31 mouse cellular contexts compared by ENCODE assay signal in the genomic region with DNA sequence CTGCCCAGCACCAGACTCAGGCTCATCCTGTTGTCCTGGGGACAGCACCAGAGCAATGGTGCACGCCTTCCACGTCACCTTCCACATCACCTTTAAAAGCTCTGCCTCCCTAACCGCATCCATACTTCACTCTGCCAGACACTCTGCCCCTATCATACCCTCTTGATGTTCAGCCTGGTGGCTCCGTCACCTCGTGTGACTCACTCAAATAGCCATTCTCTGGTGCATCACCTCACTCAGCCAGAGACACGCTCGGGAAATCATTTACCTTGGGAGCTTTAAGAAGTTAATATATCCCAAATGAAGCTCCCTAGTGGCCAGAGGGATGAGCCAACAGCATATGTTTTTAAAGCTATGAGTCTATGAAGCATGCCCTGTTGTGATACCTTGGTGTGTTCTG. TPM values are rescaled to one million over a fixed set of nuclear protein-coding genes. Genes with fewer than 3 reads are reported as not detected.
DNase-seq lines count a peak whose midpoint lies in the region; ATAC-seq and TF ChIP-seq lines count a peak whose summit lies in the region.
"Had no signal": no experiment of that assay in that cellular context is flagged by ENCODE, and none has a peak within 500 bp of the region (broad histone marks: within the 10 kb centered on the region; RNA-seq: fewer than 3 reads in every experiment).

No protein-coding gene starts in this region.

- H3K27me3 ChIP-seq in kidney, embryonic 14.5 days (ENCODE audit: control insufficient read depth, insufficient read depth, low read length) = no peaks in the 10 kb centered on the region
- H3K27me3 ChIP-seq: forebrain, embryonic 12.5 days; hindbrain, embryonic 12.5 days; intestine, embryonic 15.5 days; limb, embryonic 13.5 days; liver, embryonic 13.5 days; midbrain, embryonic 15.5 days; stomach, embryonic 15.5 days had no signal

- H3K9ac ChIP-seq in kidney, embryonic 14.5 days (ENCODE audit: low read depth, low read length) = no peak overlapping the region
- H3K9ac ChIP-seq: forebrain, embryonic 12.5 days; forebrain, postnatal 0 days; hindbrain, embryonic 12.5 days; intestine, embryonic 15.5 days; limb, embryonic 13.5 days; liver, embryonic 13.5 days; midbrain, embryonic 15.5 days; stomach, embryonic 15.5 days had no signal

- H3K9me3 ChIP-seq in kidney, embryonic 14.5 days (ENCODE audit: control insufficient read depth, low read length) = no peaks in the 10 kb centered on the region
- H3K9me3 ChIP-seq: forebrain, embryonic 12.5 days; hindbrain, embryonic 12.5 days; intestine, embryonic 15.5 days; limb, embryonic 13.5 days; liver, embryonic 13.5 days; midbrain, embryonic 15.5 days; stomach, embryonic 15.5 days had no signal

- peaks cover 10% of the 10 kb centered on the region for H3K36me3 ChIP-seq in kidney, embryonic 14.5 days (ENCODE audit: control insufficient read depth, insufficient read depth, low read length)
- H3K36me3 ChIP-seq: intestine, embryonic 15.5 days had no signal

- WGBS in kidney, embryonic 14.5 days = 87% methylated on average over 7 of the region's 7 CpGs

- H3K4me1 ChIP-seq in kidney, embryonic 14.5 days (ENCODE audit: control insufficient read depth, insufficient read depth, low read length) = no peaks in the 10 kb centered on the region
- H3K4me1 ChIP-seq: forebrain, embryonic 12.5 days; hindbrain, embryonic 12.5 days; intestine, embryonic 15.5 days; limb, embryonic 13.5 days; stomach, embryonic 15.5 days had no signal

- DNase-seq in kidney, adult 11 months = peak; percentile 65
- no peak for DNase-seq in kidney, adult 9 months
- DNase-seq in kidney, adult 18-20 months = peak; percentile 35
- DNase-seq in kidney, postnatal 14 days = peak; percentile 62
- no peak for DNase-seq in urinary bladder, postnatal 4 days (ENCODE audit: low spot score in 2 of 2)
- no peak for DNase-seq in left cerebral cortex, adult 2 months (ENCODE audit: extremely low spot score in 1 of 2, low spot score in 2 of 2)
- DNase-seq: B cell, adult 2 months; cerebellum, adult 9-10 months; cerebellum, postnatal 36 days; forebrain, postnatal 0 days; heart, postnatal 14 days; liver, embryonic 13.5 days; lung, adult 18-20 months; right cerebral cortex, postnatal 25 days had no signal

- peak; percentile 52; the same call in 1 of the 2 replicates for ATAC-seq in kidney, embryonic 14.5 days (ENCODE audit: low FRiP score, low TSS enrichment)
- ATAC-seq: activated CD4-positive, CD25-positive, alpha-beta regulatory T cell, adult 4 months; forebrain, postnatal 0 days; hindbrain, postnatal 0 days; intestine, embryonic 15.5 days; lung, postnatal 0 days; midbrain, embryonic 15.5 days had no signal

- H3K4me2 ChIP-seq in kidney, embryonic 14.5 days (replicated peaks; ENCODE audit: low read depth, low read length) = no peak overlapping the region
- H3K4me2 ChIP-seq: forebrain, embryonic 12.5 days; hindbrain, embryonic 12.5 days; intestine, embryonic 15.5 days; limb, embryonic 13.5 days; liver, embryonic 13.5 days; midbrain, embryonic 15.5 days; stomach, embryonic 15.5 days had no signal

- H3K27ac ChIP-seq in kidney, embryonic 14.5 days (ENCODE audit: low read depth, low read length) = no peak overlapping the region
- H3K27ac ChIP-seq in left cerebral cortex, adult 2 months = no peak overlapping the region
- H3K27ac ChIP-seq: forebrain, embryonic 12.5 days; hindbrain, embryonic 12.5 days; hindbrain, postnatal 0 days; intestine, embryonic 15.5 days; limb, embryonic 13.5 days; liver, embryonic 13.5 days; macrophage; midbrain, embryonic 15.5 days; stomach, embryonic 15.5 days had no signal

- no peak overlapping the region for H3K4me3 ChIP-seq in kidney, embryonic 14.5 days (ENCODE audit: low read length)
- no peak overlapping the region for H3K4me3 ChIP-seq in left cerebral cortex, adult 2 months
- H3K4me3 ChIP-seq: erythroblast, embryonic 14.5 days; forebrain, embryonic 12.5 days; hindbrain, embryonic 12.5 days; intestine, embryonic 15.5 days; limb, embryonic 13.5 days; liver, embryonic 13.5 days; midbrain, embryonic 15.5 days; stomach, embryonic 15.5 days had no signal

- no peak for TF ChIP-seq CTCF in left cerebral cortex, adult 2 months (IDR thresholded peaks at IDR 0.05)

- intact Hi-C loops in left cerebral cortex, adult 2 months (cut with DNase I) = no loop called here

RNA-seq across cellular contexts. Expression of gene Setd4, which starts 7.1 kb away (rescaled TPM):
- polyA plus RNA-seq in kidney, embryonic 14.5 days (2014; fragmentation: Nextera tagmentation; extraction: Ambion mirVana) = 12.4 and 13.9 TPM in 2 replicates
- 10 to 100 TPM; 11.4 to 12.7 TPM for total RNA-seq in left cerebral cortex, adult 2 months (2021)

RNA-seq across cellular contexts. Expression of gene Cbr1, which starts 8.8 kb away (rescaled TPM):
- polyA plus RNA-seq in kidney, embryonic 14.5 days (2014; fragmentation: Nextera tagmentation; extraction: Ambion mirVana) = 96.0 and 104 TPM in 2 replicates
- total RNA-seq in left cerebral cortex, adult 2 months (2021) = 10 to 100 TPM; 65.2 to 67.1 TPM

RNA-seq across cellular contexts. Expression of gene Gm5678, which starts 31.1 kb away (rescaled TPM):
- not detected in 2 replicates for polyA plus RNA-seq in kidney, embryonic 14.5 days (2014; fragmentation: Nextera tagmentation; extraction: Ambion mirVana)
- 1 to 10 TPM; 2.8 to 3.1 TPM for total RNA-seq in left cerebral cortex, adult 2 months (2021)
- total RNA-seq: forebrain, postnatal 0 days; hindbrain, postnatal 0 days; megakaryocyte-erythroid progenitor cell, adult 5-6 weeks; neutrophil, adult 5-6 weeks had no signal
- polyA plus RNA-seq: embryonic facial prominence, embryonic 14.5 days; erythroblast, embryonic 14.5 days; forebrain, embryonic 12.5 days; forebrain, postnatal 0 days; heart, embryonic 14.5 days; hindbrain, embryonic 12.5 days; hindbrain, postnatal 0 days; intestine, embryonic 15.5 days; limb, embryonic 13.5 days; liver, embryonic 13.5 days; lung, postnatal 0 days; macrophage; midbrain, embryonic 15.5 days; neural tube, embryonic 11.5 days had no signal

Comparison
In these comparisons a context has a peak if more than half of its experiments do, and no peak if none do; other contexts are left out.
1. DNase-seq: peak in kidney, adult 11 months (single experiment), kidney, adult 18-20 months (single experiment) and kidney, postnatal 14 days (single experiment); none in kidney, adult 9 months (single experiment), urinary bladder, postnatal 4 days (0 of 2) and left cerebral cortex, adult 2 months (0 of 2).